Mouse (Mus musculus): ENCODE results near the gene Adamts14. TPM values are rescaled to one million over a fixed set of nuclear protein-coding genes. Genes with fewer than 3 reads are reported as not detected.

The Adamts14 gene
- polyA plus RNA-seq, 1 experiment from 2014 or later: 0.13 TPM

DNA sequence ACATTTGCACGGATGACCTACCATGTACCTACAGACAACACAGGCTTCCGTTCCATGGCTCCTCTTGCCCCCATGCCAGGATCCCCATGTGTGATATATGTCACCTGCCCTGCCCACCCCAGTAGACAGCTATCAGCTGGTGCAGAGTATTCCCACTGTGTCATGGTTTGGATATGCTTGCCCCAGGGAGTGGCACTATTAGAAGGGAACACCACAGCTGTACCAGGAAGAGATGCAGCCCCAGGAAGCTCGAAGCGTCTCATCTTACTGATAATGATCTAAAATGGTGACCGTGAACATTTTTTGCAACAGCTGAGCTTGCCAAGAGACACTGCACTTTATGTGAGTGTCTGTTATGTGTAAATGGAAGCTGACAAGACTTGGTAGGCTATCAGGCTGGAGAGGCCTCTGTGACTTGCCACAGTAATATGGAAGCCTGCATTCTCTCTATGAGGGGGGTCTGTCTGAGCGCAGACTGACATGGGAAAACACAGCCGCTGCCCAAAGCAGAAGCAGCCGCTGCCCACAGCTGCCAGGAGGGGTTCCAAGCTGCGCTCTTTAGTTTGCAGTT, 65.0 kb downstream of the Adamts14 start:
- 87% methylated on average over 9 of the region's 9 CpGs for WGBS
- ATAC-seq: no peak

DNA sequence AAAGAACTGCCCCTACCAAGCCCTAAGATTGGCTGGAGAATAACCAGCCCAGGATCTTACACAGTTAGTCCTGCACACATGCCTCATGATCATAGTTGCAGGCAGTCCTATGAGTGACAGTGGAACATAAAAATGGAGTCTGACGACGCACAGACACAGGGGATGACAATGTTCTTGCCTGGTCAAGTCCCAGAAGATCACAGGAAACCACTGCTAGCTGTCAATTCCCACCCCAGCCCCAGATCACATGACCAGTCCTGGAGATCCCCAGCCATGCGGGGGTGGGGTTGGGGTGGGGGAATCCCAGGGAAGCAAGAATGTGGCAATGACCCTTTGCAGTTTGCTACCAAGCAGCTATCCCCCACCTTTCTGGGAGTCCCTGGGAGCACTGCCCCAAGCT, 69.3 kb downstream of the Adamts14 start:
- Histone ChIP-seq H3K4me2 (ENCODE audit: low read length) (no peak overlapping the region), H3K27me3 (replicated peaks; ENCODE audit: control insufficient read depth, insufficient read depth, low read length) (no peaks in the 10 kb centered on the region), H3K4me1 (ENCODE audit: control insufficient read depth, insufficient read depth, low read length) (no peaks in the 10 kb centered on the region), H3K36me3 (ENCODE audit: control insufficient read depth, insufficient read depth, low read length) (no peaks in the 10 kb centered on the region), H3K9me3 (replicated peaks; ENCODE audit: control insufficient read depth, low read length) (no peaks in the 10 kb centered on the region), H3K27ac (ENCODE audit: low read depth, low read length) (no peak overlapping the region), H3K4me3 (ENCODE audit: low read depth, low read length) (no peak overlapping the region), H3K9ac (ENCODE audit: low read length) (no peak overlapping the region)
- DNase-seq (ENCODE audit: low spot score) (no peak), ATAC-seq (no peak)
- 79% methylated on average over 3 of the region's 3 CpGs for WGBS

More for the DNA sequence above, 65.0 kb downstream of the Adamts14 start:
- Histone ChIP-seq H3K27me3 (replicated peaks; ENCODE audit: control insufficient read depth, insufficient read depth, low read length) (no peaks in the 10 kb centered on the region), H3K36me3 (ENCODE audit: control insufficient read depth, insufficient read depth, low read length) (no peaks in the 10 kb centered on the region), H3K4me2 (ENCODE audit: low read length) (no peak overlapping the region), H3K9me3 (replicated peaks; ENCODE audit: control insufficient read depth, low read length) (no peaks in the 10 kb centered on the region), H3K4me3 (ENCODE audit: low read depth, low read length) (no peak overlapping the region), H3K4me1 (ENCODE audit: control insufficient read depth, insufficient read depth, low read length) (no peaks in the 10 kb centered on the region), H3K9ac (ENCODE audit: low read length) (no peak overlapping the region), H3K27ac (ENCODE audit: low read depth, low read length) (no peak overlapping the region)
- DNase-seq (ENCODE audit: low spot score): no peak

DNA sequence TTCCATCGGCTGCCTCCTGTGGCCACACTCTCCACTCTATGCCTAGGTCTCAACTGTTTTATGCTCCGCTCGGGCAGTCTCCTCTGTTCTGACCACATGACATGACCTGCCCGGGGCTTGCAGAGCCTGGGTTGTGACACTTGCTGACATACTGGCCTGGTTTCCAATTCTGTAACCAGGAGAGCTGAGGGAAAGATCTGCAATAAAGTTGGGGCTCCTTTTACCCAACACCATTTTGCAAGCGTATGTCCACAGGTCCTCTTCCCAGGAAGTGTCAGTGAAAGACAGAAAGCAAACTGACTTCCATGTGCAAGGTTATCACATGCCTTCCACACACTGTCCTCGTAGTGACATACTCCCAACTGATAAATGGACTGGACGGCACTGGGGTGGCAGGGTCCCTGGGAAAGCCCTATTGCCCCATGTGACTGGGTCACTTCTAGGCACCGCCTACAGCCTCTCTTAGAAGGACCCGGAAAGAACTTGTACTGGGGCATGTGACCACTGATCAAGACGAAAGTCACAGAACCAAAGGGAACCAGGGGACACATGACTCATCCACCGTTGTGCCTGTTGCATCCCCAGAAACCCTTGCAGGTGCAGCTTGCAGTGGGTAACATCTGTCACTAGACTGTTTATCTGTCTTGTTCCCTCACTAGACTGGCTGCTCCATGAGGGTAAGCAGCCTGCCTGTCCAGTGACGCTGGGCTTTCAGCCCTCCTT, 71.5 kb downstream of the Adamts14 start:
- DNase-seq (ENCODE audit: low spot score) (no peak), ATAC-seq (no peak)
- 88% methylated on average over 12 of the region's 12 CpGs for WGBS
- no peak overlapping the region for H3K4me2 ChIP-seq (ENCODE audit: low read length)
- H3K9me3 ChIP-seq (replicated peaks; ENCODE audit: control insufficient read depth, low read length): no peaks in the 10 kb centered on the region
- H3K9ac ChIP-seq (ENCODE audit: low read length): no peak overlapping the region
- H3K4me3 ChIP-seq (ENCODE audit: low read depth, low read length): no peak overlapping the region
- no peaks in the 10 kb centered on the region for H3K4me1 ChIP-seq (ENCODE audit: control insufficient read depth, insufficient read depth, low read length)
- no peak overlapping the region for H3K27ac ChIP-seq (ENCODE audit: low read depth, low read length)
- H3K36me3 ChIP-seq (ENCODE audit: control insufficient read depth, insufficient read depth, low read length): no peaks in the 10 kb centered on the region
- H3K27me3 ChIP-seq (replicated peaks; ENCODE audit: control insufficient read depth, insufficient read depth, low read length): no peaks in the 10 kb centered on the region

DNA sequence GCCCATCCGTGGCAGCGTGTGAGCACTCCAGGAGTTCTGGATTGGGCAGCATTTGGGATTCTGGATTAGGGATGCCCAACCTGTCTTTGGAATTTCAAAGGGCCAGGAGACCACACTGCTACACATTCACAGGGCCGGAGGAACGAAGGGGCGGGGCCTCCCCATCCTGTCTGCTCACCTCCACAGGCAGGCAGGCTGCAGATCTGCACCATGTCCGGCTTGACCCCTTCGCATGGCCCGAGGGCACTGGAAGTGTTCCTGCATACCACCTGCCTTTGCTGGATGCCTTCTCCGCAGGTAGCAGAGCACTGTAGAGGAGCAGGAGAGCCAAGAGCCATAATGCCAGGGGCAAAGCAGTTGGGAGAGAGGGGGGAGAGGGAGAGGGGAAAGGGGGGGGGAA, 72.2 kb downstream of the Adamts14 start:
- no peak overlapping the region for H3K9ac ChIP-seq (ENCODE audit: low read length)
- no peaks in the 10 kb centered on the region for H3K4me1 ChIP-seq (ENCODE audit: control insufficient read depth, insufficient read depth, low read length)
- no peak overlapping the region for H3K27ac ChIP-seq (ENCODE audit: low read depth, low read length)
- H3K9me3 ChIP-seq (replicated peaks; ENCODE audit: control insufficient read depth, low read length): no peaks in the 10 kb centered on the region
- H3K4me3 ChIP-seq (ENCODE audit: low read depth, low read length): no peak overlapping the region
- 39% methylated on average over 9 of the region's 9 CpGs for WGBS
- H3K4me2 ChIP-seq (ENCODE audit: low read length): no peak overlapping the region
- DNase-seq (ENCODE audit: low spot score) (no peak), ATAC-seq (no peak)
- no peaks in the 10 kb centered on the region for H3K36me3 ChIP-seq (ENCODE audit: control insufficient read depth, insufficient read depth, low read length)
- H3K27me3 ChIP-seq (replicated peaks; ENCODE audit: control insufficient read depth, insufficient read depth, low read length): no peaks in the 10 kb centered on the region

DNA sequence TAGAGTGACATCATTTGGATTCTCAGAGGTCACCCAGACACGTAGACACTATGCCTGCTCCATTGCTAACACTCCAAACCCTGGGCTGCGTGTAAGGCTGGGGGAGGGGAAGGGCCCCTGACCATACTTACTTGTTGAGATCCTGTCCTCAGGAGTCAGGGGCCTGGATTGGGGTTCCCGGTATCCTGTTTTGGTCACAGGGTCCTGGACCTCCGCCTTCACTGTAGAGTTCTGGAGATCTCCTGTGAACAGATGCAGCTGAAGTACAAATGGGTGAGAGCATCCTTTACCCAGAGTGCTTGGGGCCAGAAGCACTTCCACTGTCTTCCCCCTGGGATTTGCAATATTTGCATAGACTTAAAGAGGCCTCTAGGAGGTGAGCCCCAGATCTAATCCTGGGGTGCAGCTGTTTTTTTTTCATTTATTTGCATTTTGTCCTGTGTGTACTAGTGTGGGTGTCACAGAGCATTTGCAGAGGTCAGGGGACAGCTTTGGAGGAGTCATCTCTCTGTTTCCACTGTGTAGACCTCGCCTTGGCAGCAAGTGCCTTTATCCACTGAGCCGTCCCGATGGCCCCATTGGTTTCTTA, 72.9 kb downstream of the Adamts14 start:
- no peaks in the 10 kb centered on the region for H3K36me3 ChIP-seq (ENCODE audit: control insufficient read depth, insufficient read depth, low read length)
- ATAC-seq: peak; percentile 15; the same call in 1 of the 2 replicates
- no peak overlapping the region for H3K4me2 ChIP-seq (ENCODE audit: low read length)
- WGBS: 63% methylated on average over 7 of the region's 7 CpGs
- H3K9ac ChIP-seq (ENCODE audit: low read length): no peak overlapping the region
- H3K9me3 ChIP-seq (replicated peaks; ENCODE audit: control insufficient read depth, low read length): no peaks in the 10 kb centered on the region
- H3K27ac ChIP-seq (ENCODE audit: low read depth, low read length): no peak overlapping the region
- H3K4me3 ChIP-seq (ENCODE audit: low read depth, low read length): no peak overlapping the region
- no peak for DNase-seq (ENCODE audit: low spot score)
- no peaks in the 10 kb centered on the region for H3K4me1 ChIP-seq (ENCODE audit: control insufficient read depth, insufficient read depth, low read length)
- no peaks in the 10 kb centered on the region for H3K27me3 ChIP-seq (replicated peaks; ENCODE audit: control insufficient read depth, insufficient read depth, low read length)

DNA sequence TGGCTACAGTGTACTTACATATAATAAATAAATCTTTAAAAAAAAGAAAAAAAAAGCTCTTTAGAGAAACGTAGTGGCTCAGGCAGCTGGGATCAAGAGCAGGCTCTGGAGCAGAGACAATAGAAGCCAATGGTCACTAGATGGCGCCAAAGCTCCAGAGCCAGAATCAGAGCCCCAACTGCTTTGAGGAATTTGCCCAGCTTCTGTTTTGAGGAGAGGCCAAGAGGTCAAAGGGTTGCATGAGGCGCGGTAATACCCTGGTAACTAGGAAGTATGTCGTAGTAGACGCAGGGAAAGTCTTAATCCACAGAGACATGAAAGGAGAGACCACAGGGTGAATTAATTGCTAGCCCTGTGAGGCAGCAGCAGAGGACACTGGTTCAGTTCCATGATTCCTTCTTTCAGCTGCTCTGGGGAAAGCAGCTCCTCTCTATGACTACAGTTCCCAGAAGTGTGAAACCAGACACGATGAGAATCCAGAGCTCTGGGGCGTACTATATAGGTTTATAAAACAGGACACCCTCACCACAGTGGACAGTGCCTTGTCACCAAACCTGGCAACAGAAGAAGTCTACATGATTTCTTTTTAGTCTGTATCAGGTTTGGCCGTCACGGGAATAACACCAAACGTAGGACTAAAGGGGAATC, 73.5 kb downstream of the Adamts14 start:
- no peaks in the 10 kb centered on the region for H3K27me3 ChIP-seq (replicated peaks; ENCODE audit: control insufficient read depth, insufficient read depth, low read length)
- H3K4me1 ChIP-seq (ENCODE audit: control insufficient read depth, insufficient read depth, low read length): no peaks in the 10 kb centered on the region
- H3K27ac ChIP-seq (ENCODE audit: low read depth, low read length): no peak overlapping the region
- H3K9ac ChIP-seq (ENCODE audit: low read length): no peak overlapping the region
- WGBS: 23% methylated on average over 11 of the region's 11 CpGs
- no peaks in the 10 kb centered on the region for H3K36me3 ChIP-seq (ENCODE audit: control insufficient read depth, insufficient read depth, low read length)
- ATAC-seq (peak; percentile 46), DNase-seq (ENCODE audit: low spot score) (peak; percentile 86)
- H3K4me2 ChIP-seq (ENCODE audit: low read length): no peak overlapping the region
- no peaks in the 10 kb centered on the region for H3K9me3 ChIP-seq (replicated peaks; ENCODE audit: control insufficient read depth, low read length)
- no peak overlapping the region for H3K4me3 ChIP-seq (ENCODE audit: low read depth, low read length)

DNA sequence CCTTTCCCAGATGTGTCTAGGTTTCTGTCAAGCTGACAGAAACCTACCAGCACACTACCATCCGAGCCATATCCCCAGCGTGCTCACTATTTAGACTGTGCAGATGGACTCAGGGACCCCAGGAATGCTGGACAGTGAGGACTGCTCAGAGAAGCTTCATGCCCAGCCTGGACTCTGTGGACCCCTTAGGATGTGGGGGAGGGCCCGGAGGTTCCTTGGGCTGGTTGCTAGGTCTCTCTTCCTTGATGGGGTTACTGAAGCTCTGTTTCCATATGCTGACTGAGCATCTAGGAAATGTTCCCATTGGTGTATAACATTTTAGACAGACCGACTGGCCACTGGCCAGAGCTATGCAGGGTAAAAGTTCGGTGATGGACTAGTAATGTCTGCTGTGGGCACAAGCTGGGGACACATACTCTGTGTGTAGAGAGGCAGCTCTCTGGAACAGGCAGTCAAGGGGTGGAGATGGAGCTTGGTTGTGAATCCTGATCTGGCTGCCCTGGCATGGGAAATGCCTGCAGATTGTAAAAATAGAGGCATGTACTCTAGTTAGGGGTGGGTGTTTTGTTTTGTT, 77.4 kb downstream of the Adamts14 start:
- H3K9ac ChIP-seq (ENCODE audit: low read length): no peak overlapping the region
- H3K4me1 ChIP-seq (ENCODE audit: control insufficient read depth, insufficient read depth, low read length): no peaks in the 10 kb centered on the region
- H3K27me3 ChIP-seq (replicated peaks; ENCODE audit: control insufficient read depth, insufficient read depth, low read length): no peaks in the 10 kb centered on the region
- no peaks in the 10 kb centered on the region for H3K9me3 ChIP-seq (replicated peaks; ENCODE audit: control insufficient read depth, low read length)
- DNase-seq (ENCODE audit: low spot score) (no peak), ATAC-seq (no peak)
- H3K27ac ChIP-seq (ENCODE audit: low read depth, low read length): no peak overlapping the region
- no peak overlapping the region for H3K4me2 ChIP-seq (ENCODE audit: low read length)
- no peaks in the 10 kb centered on the region for H3K36me3 ChIP-seq (ENCODE audit: control insufficient read depth, insufficient read depth, low read length)
- WGBS: 87% methylated on average over 5 of the region's 5 CpGs
- no peak overlapping the region for H3K4me3 ChIP-seq (ENCODE audit: low read depth, low read length)

DNA sequence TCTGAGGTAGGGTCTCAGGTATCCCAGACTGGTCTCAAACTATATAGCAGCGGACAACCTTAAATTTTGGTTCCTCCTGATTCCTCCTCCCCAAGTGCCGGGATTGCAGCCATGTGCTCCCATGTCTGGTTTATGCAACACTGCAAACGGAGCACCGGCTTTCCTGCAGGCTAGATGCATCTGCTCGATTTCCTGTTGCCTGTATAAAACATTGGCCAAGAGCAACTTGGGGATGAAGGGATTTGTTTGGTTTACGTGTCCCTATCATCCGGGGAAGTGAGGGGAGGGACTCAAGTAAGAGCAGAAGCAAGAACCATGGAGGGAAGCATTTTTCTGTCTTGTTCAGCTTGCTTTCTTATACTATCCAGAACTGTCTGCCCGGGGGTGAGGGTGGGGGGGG, 78.0 kb downstream of the Adamts14 start:
- DNase-seq (ENCODE audit: low spot score): no peak
- Histone ChIP-seq H3K4me3 (ENCODE audit: low read depth, low read length) (no peak overlapping the region), H3K9ac (ENCODE audit: low read length) (no peak overlapping the region), H3K9me3 (replicated peaks; ENCODE audit: control insufficient read depth, low read length) (no peaks in the 10 kb centered on the region), H3K27me3 (replicated peaks; ENCODE audit: control insufficient read depth, insufficient read depth, low read length) (no peaks in the 10 kb centered on the region), H3K4me2 (ENCODE audit: low read length) (no peak overlapping the region), H3K27ac (ENCODE audit: low read depth, low read length) (no peak overlapping the region), H3K36me3 (ENCODE audit: control insufficient read depth, insufficient read depth, low read length) (no peaks in the 10 kb centered on the region), H3K4me1 (ENCODE audit: control insufficient read depth, insufficient read depth, low read length) (no peaks in the 10 kb centered on the region)
- ATAC-seq: no peak
- WGBS: 89% methylated on average over 8 of the region's 8 CpGs

Measured in forebrain, embryonic 14.5 days (tissue).